Mouse (Mus musculus): Measurements from ENCODE around the gene Pitpnm2.

DNA sequence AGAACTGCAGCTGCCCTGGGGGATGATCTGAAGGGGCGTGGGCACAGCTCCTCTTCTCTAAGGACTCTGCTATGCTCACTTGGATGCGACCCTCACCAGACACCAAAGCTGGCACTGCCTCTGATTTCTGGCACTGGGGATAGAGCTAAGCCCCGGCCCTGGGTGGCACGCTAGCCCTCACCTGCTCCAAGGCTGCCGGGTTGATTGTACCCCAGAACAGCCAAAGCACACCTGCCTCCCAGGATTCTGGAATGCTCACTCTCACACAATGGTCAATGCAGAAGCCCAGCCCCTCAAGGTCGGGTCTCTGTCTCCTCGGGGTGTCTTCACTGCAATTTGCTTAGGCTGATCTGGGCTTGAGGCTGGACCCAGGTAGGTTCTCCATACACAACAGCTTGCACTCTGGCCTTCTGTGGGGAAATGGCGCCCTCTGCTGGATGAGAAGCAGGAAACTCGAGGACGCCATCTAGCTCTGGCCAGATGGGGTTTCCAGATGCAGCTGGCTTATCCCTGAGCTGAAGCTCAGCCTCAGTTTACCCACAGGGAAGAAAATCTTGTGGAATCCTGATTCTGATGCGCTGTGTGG is 164.9 kb downstream of the Pitpnm2 start:
- TF ChIP-seq POLR2A (IDR thresholded peaks at IDR 0.05; ENCODE audit: extremely low read depth, insufficient read depth, low read length) (no peak), CTCF (IDR thresholded peaks at IDR 0.05; ENCODE audit: extremely low read depth, insufficient read depth, low read length) (peak; percentile 97)

Measured in cortical plate, adult 2 months (tissue).